In the genomic region with DNA sequence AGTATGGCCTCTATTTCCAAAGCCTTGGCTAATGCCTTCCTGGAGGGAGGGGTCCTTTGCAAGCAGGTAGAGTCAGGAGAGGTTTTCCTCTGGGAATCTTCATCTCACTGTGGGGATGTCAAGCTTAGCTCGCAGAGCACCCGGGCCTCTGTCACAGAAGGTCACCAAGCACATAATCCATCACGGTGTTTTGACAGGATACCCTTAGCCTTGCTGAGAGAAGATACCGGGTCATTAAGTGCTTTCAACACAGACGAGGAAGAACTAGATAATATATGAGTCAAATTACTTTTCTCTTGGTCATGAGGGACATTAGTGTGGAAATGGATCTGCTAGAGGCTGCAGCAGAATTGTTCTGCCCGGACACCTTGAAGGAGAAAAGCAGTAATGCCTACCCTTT, we compare ENCODE assay signal across 25 mouse cellular contexts.
A peak's percentile ranks its signal among the peaks of the same experiment; 100 is the strongest.
DNase-seq lines count a peak whose midpoint lies in the region; ATAC-seq lines count a peak whose summit lies in the region.
"Had no signal": no experiment of that assay in that cellular context is flagged by ENCODE, and none has a peak within 500 bp of the region (broad histone marks: within the 10 kb centered on the region; RNA-seq: fewer than 3 reads in every experiment).

No protein-coding gene starts in this region.

- no peak overlapping the region for H3K4me2 ChIP-seq in hindbrain, embryonic 13.5 days
- H3K4me2 ChIP-seq in neural tube, embryonic 15.5 days, result no peak overlapping the region
- H3K4me2 ChIP-seq: forebrain, embryonic 13.5 days; hindbrain, embryonic 15.5 days; limb, embryonic 12.5 days; liver, embryonic 15.5 days; lung, embryonic 14.5 days; midbrain, embryonic 11.5 days; neural tube, embryonic 13.5 days had no signal

- no peaks in the 10 kb centered on the region for H3K4me1 ChIP-seq in hindbrain, embryonic 13.5 days (replicated peaks)
- H3K4me1 ChIP-seq in hindbrain, embryonic 10.5 days (replicated peaks), result no peaks in the 10 kb centered on the region
- H3K4me1 ChIP-seq in neural tube, embryonic 15.5 days, result no peaks in the 10 kb centered on the region
- H3K4me1 ChIP-seq: forebrain, embryonic 13.5 days; hindbrain, embryonic 15.5 days; limb, embryonic 12.5 days; liver, embryonic 15.5 days; neural tube, embryonic 13.5 days had no signal

- H3K27me3 ChIP-seq in hindbrain, embryonic 13.5 days, result no peaks in the 10 kb centered on the region
- no peaks in the 10 kb centered on the region for H3K27me3 ChIP-seq in hindbrain, embryonic 10.5 days (ENCODE audit: insufficient read depth, poor library complexity, severe bottlenecking)
- H3K27me3 ChIP-seq in neural tube, embryonic 15.5 days (replicated peaks), result no peaks in the 10 kb centered on the region
- H3K27me3 ChIP-seq: forebrain, embryonic 13.5 days; hindbrain, embryonic 15.5 days; limb, embryonic 12.5 days; liver, embryonic 15.5 days; neural tube, embryonic 13.5 days had no signal

- H3K9ac ChIP-seq in hindbrain, embryonic 13.5 days, result no peak overlapping the region
- H3K9ac ChIP-seq in neural tube, embryonic 15.5 days (replicated peaks), result no peak overlapping the region
- H3K9ac ChIP-seq: forebrain, embryonic 13.5 days; hindbrain, embryonic 15.5 days; limb, embryonic 12.5 days; liver, embryonic 15.5 days; lung, embryonic 14.5 days; neural tube, embryonic 13.5 days had no signal

- peak; percentile 13 for DNase-seq in adrenal gland, adult 2 months
- no peak for DNase-seq in adrenal gland, postnatal 4 days (ENCODE audit: low spot score in 2 of 2)
- DNase-seq in hindbrain, embryonic 10.5 days (ENCODE audit: low spot score), result no peak
- DNase-seq in neural tube, embryonic 10.5 days (ENCODE audit: extremely low spot score, low spot score), result peak; percentile 25
- DNase-seq in urinary bladder, postnatal 36 days (ENCODE audit: low spot score in 2 of 2), result no peak
- DNase-seq in layer of hippocampus, postnatal 36 days, result no peak
- DNase-seq: cerebellum, adult 11-12 months; cerebellum, adult 9-11 months; gastrocnemius, postnatal 14 days; heart, postnatal 14 days; kidney, adult 8-10 months; lung, embryonic 14.5 days; right cerebral cortex, postnatal 14 days; thymus, postnatal 4 days had no signal

- ATAC-seq in hindbrain, embryonic 13.5 days (ENCODE audit: low FRiP score), result 0 out of 2 replicates have a peak, but pooled peaks have one; percentile 10
- ATAC-seq in neural tube, embryonic 15.5 days (ENCODE audit: low FRiP score), result no peak
- ATAC-seq: forebrain, embryonic 13.5 days; midbrain, embryonic 16.5 days had no signal

- no peaks in the 10 kb centered on the region for H3K36me3 ChIP-seq in hindbrain, embryonic 13.5 days
- H3K36me3 ChIP-seq in hindbrain, embryonic 10.5 days, result no peaks in the 10 kb centered on the region
- no peaks in the 10 kb centered on the region for H3K36me3 ChIP-seq in neural tube, embryonic 15.5 days
- H3K36me3 ChIP-seq: G1E; hindbrain, embryonic 15.5 days; limb, embryonic 12.5 days; liver, embryonic 15.5 days; neural tube, embryonic 13.5 days had no signal

- H3K4me3 ChIP-seq in hindbrain, embryonic 13.5 days, result no peak overlapping the region
- no peak overlapping the region for H3K4me3 ChIP-seq in hindbrain, embryonic 10.5 days
- H3K4me3 ChIP-seq in neural tube, embryonic 15.5 days (replicated peaks), result no peak overlapping the region
- H3K4me3 ChIP-seq: forebrain, embryonic 13.5 days; hindbrain, embryonic 15.5 days; left cerebral cortex, adult 2 months; limb, embryonic 12.5 days; liver, embryonic 15.5 days; neural tube, embryonic 13.5 days had no signal

- no peaks in the 10 kb centered on the region for H3K9me3 ChIP-seq in hindbrain, embryonic 13.5 days
- no peaks in the 10 kb centered on the region for H3K9me3 ChIP-seq in hindbrain, embryonic 10.5 days
- H3K9me3 ChIP-seq in neural tube, embryonic 15.5 days (replicated peaks), result no peaks in the 10 kb centered on the region
- H3K9me3 ChIP-seq: forebrain, embryonic 13.5 days; G1E; hindbrain, embryonic 15.5 days; limb, embryonic 12.5 days; liver, embryonic 15.5 days; neural tube, embryonic 13.5 days had no signal

- WGBS in hindbrain, embryonic 13.5 days, result 40% methylated on average over 6 of the region's 6 CpGs
- WGBS in hindbrain, embryonic 10.5 days, result 59% methylated on average over 6 of the region's 6 CpGs
- WGBS in neural tube, embryonic 15.5 days, result 35% methylated on average over 6 of the region's 6 CpGs

- no peak overlapping the region for H3K27ac ChIP-seq in hindbrain, embryonic 13.5 days
- H3K27ac ChIP-seq in hindbrain, embryonic 10.5 days, result no peak overlapping the region
- no peak overlapping the region for H3K27ac ChIP-seq in neural tube, embryonic 15.5 days (replicated peaks)
- H3K27ac ChIP-seq: forebrain, embryonic 13.5 days; hindbrain, embryonic 15.5 days; left cerebral cortex, adult 2 months; limb, embryonic 12.5 days; liver, embryonic 15.5 days; neural tube, embryonic 13.5 days had no signal

Comparison
In these comparisons a context has a peak if more than half of its experiments do, and no peak if none do; other contexts are left out.
1. DNase-seq: peak in adrenal gland, adult 2 months (single experiment) and neural tube, embryonic 10.5 days (single experiment); none in adrenal gland, postnatal 4 days (0 of 2), hindbrain, embryonic 10.5 days (single experiment), urinary bladder, postnatal 36 days (0 of 2) and layer of hippocampus, postnatal 36 days (0 of 2).